Mouse (Mus musculus): ENCODE results near the gene Ctsk.

The Ctsk gene

GRCm38 (mm10) chr3:95499024-95499423, at the start of gene Ctsk:
Gene Ctsk, plus strand, starts transcription at chr3:95499256.
- no peak for DNase-seq

GRCm38 (mm10) chr3:95450408-95450807, 48.6 kb upstream of the Ctsk start:
- DNase-seq, result peak; percentile 65

- DNase-seq, result peak; percentile 43
Observed at GRCm38 (mm10) chr3:95450915-95451314, 48.1 kb upstream of the Ctsk start.

- no peak for DNase-seq
Observed at GRCm38 (mm10) chr3:95456367-95456766, 42.7 kb upstream of the Ctsk start.

- peak; percentile 35 for DNase-seq
Observed at GRCm38 (mm10) chr3:95457758-95458157, 41.3 kb upstream of the Ctsk start.

- DNase-seq, result peak; percentile 17
Observed at GRCm38 (mm10) chr3:95459381-95459780, 39.7 kb upstream of the Ctsk start.

- no peak for DNase-seq
Observed at GRCm38 (mm10) chr3:95463852-95464251, 35.2 kb upstream of the Ctsk start.

- no peak for DNase-seq
Observed at GRCm38 (mm10) chr3:95478966-95479365, 20.1 kb upstream of the Ctsk start.

GRCm38 (mm10) chr3:95486421-95486820, 12.6 kb upstream of the Ctsk start:
- DNase-seq, result no peak

- DNase-seq, result no peak
Observed at GRCm38 (mm10) chr3:95488679-95489078, 10.4 kb upstream of the Ctsk start.

- DNase-seq, result no peak
Observed at GRCm38 (mm10) chr3:95490238-95490637, 8.8 kb upstream of the Ctsk start.

GRCm38 (mm10) chr3:95494342-95494741, 4.7 kb upstream of the Ctsk start:
- DNase-seq, result peak; percentile 72

GRCm38 (mm10) chr3:95498229-95498628, 827 bp upstream of the Ctsk start:
- DNase-seq, result no peak

- DNase-seq, result peak; percentile 55
Observed at GRCm38 (mm10) chr3:95499496-95500140, 562 bp downstream of the Ctsk start.

- DNase-seq, result no peak
Observed at GRCm38 (mm10) chr3:95502312-95502711, 3.3 kb downstream of the Ctsk start.

GRCm38 (mm10) chr3:95509348-95509747, 10.3 kb downstream of the Ctsk start:
- DNase-seq, result no peak

- DNase-seq, result peak; percentile 61
Observed at GRCm38 (mm10) chr3:95511611-95512180, 12.6 kb downstream of the Ctsk start.

- no peak for DNase-seq
Observed at GRCm38 (mm10) chr3:95516614-95517041, 17.6 kb downstream of the Ctsk start.

- peak; percentile 82 for DNase-seq
Observed at GRCm38 (mm10) chr3:95517493-95517898, 18.4 kb downstream of the Ctsk start.

GRCm38 (mm10) chr3:95518891-95519290, 19.8 kb downstream of the Ctsk start:
- DNase-seq, result peak; percentile 34

- DNase-seq, result no peak
Observed at GRCm38 (mm10) chr3:95519315-95519714, 20.3 kb downstream of the Ctsk start.

- no peak for DNase-seq
Observed at GRCm38 (mm10) chr3:95520100-95520499, 21.0 kb downstream of the Ctsk start.

GRCm38 (mm10) chr3:95521168-95521567, 22.1 kb downstream of the Ctsk start:
- DNase-seq, result peak; percentile 55

GRCm38 (mm10) chr3:95523662-95524061, 24.6 kb downstream of the Ctsk start:
- DNase-seq, result peak; percentile 49

- no peak for DNase-seq
Observed at GRCm38 (mm10) chr3:95524673-95525072, 25.6 kb downstream of the Ctsk start.
